Mouse (Mus musculus) MEL (cell line): ENCODE measurements around the gene Trpm3.

Experiments
- CTCF ChIP-seq, 3 experiments: IDR thresholded peaks in 2 of 3; conservative IDR thresholded peaks in 1 of 3; 2 replicates each; pipeline ENCODE4 v1.5.1; 2011 to 2012; ENCODE audit warnings: low read length in 3 of 3, low read depth in 2 of 3, mild to moderate bottlenecking in 2 of 3, improper control_type of control experiment in 1 of 3, inconsistent platforms in 1 of 3, mixed read lengths in 1 of 3, moderate library complexity in 1 of 3; ENCODE audit not compliant: control insufficient read depth in 1 of 3, insufficient read depth in 1 of 3, poor library complexity in 1 of 3, severe bottlenecking in 1 of 3
- GATA1 ChIP-seq: IDR thresholded peaks from 2 replicates; pipeline ENCODE4 v1.6.1; 2011; ENCODE audit warnings: low read depth, low read length, improper control_type of control experiment
- HCFC1 ChIP-seq: IDR thresholded peaks from 2 replicates; pipeline ENCODE4 v1.6.1; 2012; ENCODE audit warnings: low read depth, mild to moderate bottlenecking, inconsistent platforms, low read length, improper control_type of control experiment, moderate library complexity
- MAFK ChIP-seq: IDR thresholded peaks from 2 replicates; pipeline ENCODE4 v1.6.1; 2011; ENCODE audit warnings: low read depth, mild to moderate bottlenecking, low read length, improper control_type of control experiment, borderline replicate concordance
- MAX ChIP-seq: IDR thresholded peaks from 2 replicates; pipeline ENCODE4 v1.6.1; 2011; ENCODE audit warnings: low read length, improper control_type of control experiment
- MYC ChIP-seq: IDR thresholded peaks from 2 replicates; pipeline ENCODE4 v1.6.1; 2011; ENCODE audit warnings: low read depth, mild to moderate bottlenecking, low read length, improper control_type of control experiment, moderate library complexity
- NELFE ChIP-seq: IDR thresholded peaks from 2 replicates; pipeline ENCODE4 v1.6.1; 2011; ENCODE audit warnings: low read depth, low read length, improper control_type of control experiment
- POLR2A ChIP-seq, 2 experiments: IDR thresholded peaks; 2 replicates each; pipeline ENCODE4 v1.6.1; 2011 to 2012; ENCODE audit warnings: low read length in 2 of 2, mild to moderate bottlenecking in 2 of 2, control low read depth in 1 of 2, improper control_type of control experiment in 1 of 2, low read depth in 1 of 2, moderate library complexity in 1 of 2; ENCODE audit not compliant: control insufficient read depth in 1 of 2, insufficient read depth in 1 of 2, poor library complexity in 1 of 2
- POLR2AphosphoS2 ChIP-seq: IDR thresholded peaks from 2 replicates; pipeline ENCODE4 v1.6.1; 2011; ENCODE audit warnings: low read length, improper control_type of control experiment
- RAD21 ChIP-seq: IDR thresholded peaks from 2 replicates; pipeline ENCODE4 v1.6.1; 2011; ENCODE audit warnings: mild to moderate bottlenecking, low read depth, low read length, improper control_type of control experiment
- RCOR1 ChIP-seq: IDR thresholded peaks from 2 replicates; pipeline ENCODE4 v1.6.1; 2012; ENCODE audit warnings: low read depth, mild to moderate bottlenecking, inconsistent platforms, low read length, improper control_type of control experiment

- TF ChIP-seq CTCF (IDR thresholded peaks at IDR 0.05 in 2 of 3, conservative IDR thresholded peaks at IDR 0.05 in 1 of 3; ENCODE audit: control insufficient read depth in 1 of 3, insufficient read depth in 1 of 3, low read depth in 2 of 3, low read length in 3 of 3, poor library complexity in 1 of 3, severe bottlenecking in 1 of 3), result no peak
- no peak for TF ChIP-seq RCOR1
- TF ChIP-seq POLR2AphosphoS2, result no peak
- TF ChIP-seq GATA1, result no peak
- TF ChIP-seq MAX, result no peak
- no peak for TF ChIP-seq NELFE
- no peak for TF ChIP-seq HCFC1
- TF ChIP-seq POLR2A (IDR thresholded peaks at IDR 0.05; ENCODE audit: control insufficient read depth in 1 of 2, insufficient read depth in 1 of 2, low read depth in 1 of 2, low read length in 2 of 2, poor library complexity in 1 of 2), result no peak
- TF ChIP-seq MAFK, result no peak
- TF ChIP-seq RAD21, result no peak
- TF ChIP-seq MYC, result no peak
These were observed 469.3 kb downstream of the Trpm3 start for GRCm38 (mm10) chr19:22607985-22608684.
